Mouse (Mus musculus): Measurements from ENCODE around the gene Tagln2. TPM values are rescaled to one million over a fixed set of nuclear protein-coding genes. Genes with fewer than 3 reads are reported as not detected.

Gene Tagln2
- polyA plus RNA-seq, 1 experiment from 2014 or later = 53.3 TPM

GRCm38 (mm10) chr1:172555638-172556037, 55.8 kb downstream of the Tagln2 start, which contains the start of gene Vsig8:
Gene Vsig8 (plus strand): TSS chr1:172555938.
- Histone ChIP-seq H3K9ac (ENCODE audit: low read length) (no peak within 1 kb of the TSS), H3K9me3 (replicated peaks; ENCODE audit: control insufficient read depth, low read length) (no peaks in the 10 kb centered on the region), H3K36me3 (ENCODE audit: control insufficient read depth, insufficient read depth, low read length) (no peaks in the 10 kb centered on the region), H3K4me3 (ENCODE audit: low read depth, low read length) (no peak within 1 kb of the TSS), H3K4me1 (ENCODE audit: control insufficient read depth, insufficient read depth, low read length) (peaks cover 6% of the 10 kb centered on the region), H3K4me2 (ENCODE audit: low read length) (no peak within 1 kb of the TSS), H3K27me3 (replicated peaks; ENCODE audit: control insufficient read depth, insufficient read depth, low read length) (0 out of 2 replicates have a peak, but pooled peaks cover 3% of the 10 kb centered on the region), H3K27ac (ENCODE audit: low read depth, low read length) (no peak within 1 kb of the TSS)
- ATAC-seq = no peak
- DNase-seq (ENCODE audit: low spot score) = no peak
- WGBS = 73% methylated on average over 11 of the region's 11 CpGs

Other genes starting within 250 kb of the Tagln2 start
- 0.08 and 0.12 TPM in 2 replicates for gene Atp1a4, start 241.6 kb upstream of the Tagln2 start, polyA plus RNA-seq (2014; fragmentation: Nextera tagmentation; extraction: Ambion mirVana)
- gene Igsf8, start 238.4 kb upstream of the Tagln2 start, polyA plus RNA-seq (2014; fragmentation: Nextera tagmentation; extraction: Ambion mirVana) = 132 and 147 TPM in 2 replicates
- 12.9 and 19.8 TPM in 2 replicates for gene Atp1a2, start 202.0 kb upstream of the Tagln2 start, polyA plus RNA-seq (2014; fragmentation: Nextera tagmentation; extraction: Ambion mirVana)
- 1.3 and 1.5 TPM in 2 replicates for gene Kcnj9, start 170.7 kb upstream of the Tagln2 start, polyA plus RNA-seq (2014; fragmentation: Nextera tagmentation; extraction: Ambion mirVana)
- gene Kcnj10, start 158.8 kb upstream of the Tagln2 start, polyA plus RNA-seq (2014; fragmentation: Nextera tagmentation; extraction: Ambion mirVana) = 1.5 and 1.6 TPM in 2 replicates
- gene Pigm, start 123.5 kb upstream of the Tagln2 start, polyA plus RNA-seq (2014; fragmentation: Nextera tagmentation; extraction: Ambion mirVana) = 4.8 and 5.1 TPM in 2 replicates
- gene Slamf9, start 24.7 kb upstream of the Tagln2 start, polyA plus RNA-seq (2014; fragmentation: Nextera tagmentation; extraction: Ambion mirVana) = 0.16 and 0.34 TPM in 2 replicates
- gene Igsf9, start 18.3 kb upstream of the Tagln2 start, polyA plus RNA-seq (2014; fragmentation: Nextera tagmentation; extraction: Ambion mirVana) = 23.5 and 37.8 TPM in 2 replicates
- gene Cfap45, start 20.8 kb downstream of the Tagln2 start, polyA plus RNA-seq (2014; fragmentation: Nextera tagmentation; extraction: Ambion mirVana) = 2.4 and 3.3 TPM in 2 replicates
- 0.11 and 0.28 TPM in 2 replicates for gene Vsig8, start 55.9 kb downstream of the Tagln2 start, polyA plus RNA-seq (2014; fragmentation: Nextera tagmentation; extraction: Ambion mirVana)
- not detected in 2 replicates for gene Slamf8, start 90.5 kb downstream of the Tagln2 start, polyA plus RNA-seq (2014; fragmentation: Nextera tagmentation; extraction: Ambion mirVana)
- not detected in 2 replicates for gene Fcrl6, start 102.5 kb downstream of the Tagln2 start, polyA plus RNA-seq (2014; fragmentation: Nextera tagmentation; extraction: Ambion mirVana)
- 6.2 and 7.1 TPM in 2 replicates for gene Dusp23, start 132.9 kb downstream of the Tagln2 start, polyA plus RNA-seq (2014; fragmentation: Nextera tagmentation; extraction: Ambion mirVana)
- gene Crp, start 198.0 kb downstream of the Tagln2 start, polyA plus RNA-seq (2014; fragmentation: Nextera tagmentation; extraction: Ambion mirVana) = 0.10 and 0.12 TPM in 2 replicates

Measured in forebrain, embryonic 14.5 days (tissue).